Mouse (Mus musculus) midbrain, embryonic 14.5 days (tissue): ENCODE data around the gene Jmjd1c. TPM values are rescaled to one million over a fixed set of nuclear protein-coding genes. Genes with fewer than 3 reads are reported as not detected.

Experiments
- ATAC-seq: fragments of 200-750 bp; cut with Nextera tagmentation; 2 replicates; pipeline ENCODE4 v1.8.0; 2017; ENCODE audit warnings: moderate number of reproducible peaks, moderate library complexity; ENCODE audit not compliant: low FRiP score, low TSS enrichment
- DNase-seq: peaks from one replicate; pipeline ENCODE4 v3.0.0-alpha.2; 2015
- H3K27ac ChIP-seq: fragments of 300-500 bp; sonication (generic); replicated peaks from 2 replicates; pipeline ENCODE4 v1.5.1; 2014; ENCODE audit warnings: mild to moderate bottlenecking, low read depth, low read length, moderate library complexity
- H3K27me3 ChIP-seq: fragments of 300-500 bp; sonication (generic); 2 replicates; pipeline ENCODE4 v1.6.1; 2014; ENCODE audit warnings: low read length, control low read depth, mixed read lengths; ENCODE audit not compliant: control insufficient read depth, insufficient read depth
- H3K36me3 ChIP-seq: fragments of 300-500 bp; sonication (generic); 2 replicates; pipeline ENCODE4 v1.6.1; 2014; ENCODE audit warnings: low read length, control low read depth; ENCODE audit not compliant: control insufficient read depth, insufficient read depth
- H3K4me1 ChIP-seq: fragments of 300-500 bp; sonication (generic); 2 replicates; pipeline ENCODE4 v1.6.1; 2014; ENCODE audit warnings: mild to moderate bottlenecking, antibody characterized with exemption, low read length, control low read depth; ENCODE audit not compliant: control insufficient read depth, insufficient read depth
- H3K4me2 ChIP-seq: fragments of 300-500 bp; sonication (generic); 2 replicates; pipeline ENCODE4 v1.6.1; 2014; ENCODE audit warnings: mild to moderate bottlenecking, low read length, moderate library complexity
- H3K4me3 ChIP-seq: fragments of 300-500 bp; sonication (generic); replicated peaks from 2 replicates; pipeline ENCODE4 v1.5.1; 2014; ENCODE audit warnings: low read depth, low read length
- H3K9ac ChIP-seq: fragments of 300-500 bp; sonication (generic); replicated peaks from 2 replicates; pipeline ENCODE4 v1.6.1; 2014; ENCODE audit warnings: mild to moderate bottlenecking, low read length, moderate library complexity
- H3K9me3 ChIP-seq: fragments of 300-500 bp; sonication (generic); 2 replicates; pipeline ENCODE4 v1.6.1; 2016; ENCODE audit warnings: low read length, control low read depth, mixed read lengths; ENCODE audit not compliant: control insufficient read depth
- WGBS: fragments of 180-500 bp; shearing (Covaris S2); extraction: QIAGEN DNeasy Blood & Tissue Kit; methylation state at CpG from one replicate; pipeline ENCODE4 v1.1.7; 2014; 5-methylcytosine and 5-hydroxymethylcytosine counted together
- polyA plus RNA-seq: library from polyadenylated mRNA; unstranded; fragments of >200 nt; fragmentation: Nextera tagmentation; extraction: Ambion mirVana; gene quantifications from 2 replicates; pipeline ENCODE4 v1.2.1, GENCODE M21; 2014

Gene Jmjd1c
- polyA plus RNA-seq, 1 experiment from 2014 or later: 54.4 TPM

- DNase-seq (no peak), ATAC-seq (no peak)
- no peak overlapping the region for H3K9ac ChIP-seq
- 0 out of 2 replicates have a peak, but pooled peaks cover 4% of the 10 kb centered on the region for H3K4me1 ChIP-seq
- no peaks in the 10 kb centered on the region for H3K9me3 ChIP-seq
- H3K4me3 ChIP-seq: no peak overlapping the region
- WGBS: 92% methylated on average over 18 of the region's 18 CpGs
- H3K36me3 ChIP-seq: peaks cover 33% of the 10 kb centered on the region
- H3K4me2 ChIP-seq: no peak overlapping the region
- no peaks in the 10 kb centered on the region for H3K27me3 ChIP-seq
- H3K27ac ChIP-seq: no peak overlapping the region
Observed at GRCm38 (mm10) chr10:67218873-67219565, 123.1 kb downstream of the Jmjd1c start.

GRCm38 (mm10) chr10:67220251-67220650 is 124.3 kb downstream of the Jmjd1c start:
- DNase-seq: no peak

GRCm38 (mm10) chr10:67221284-67221683 is 125.4 kb downstream of the Jmjd1c start:
- H3K4me1 ChIP-seq: no peaks in the 10 kb centered on the region
- no peak for ATAC-seq
- no peak overlapping the region for H3K9ac ChIP-seq
- H3K27ac ChIP-seq: no peak overlapping the region
- no peak for DNase-seq
- H3K27me3 ChIP-seq: no peaks in the 10 kb centered on the region
- no peak overlapping the region for H3K4me3 ChIP-seq
- peaks cover 51% of the 10 kb centered on the region for H3K36me3 ChIP-seq
- no peak overlapping the region for H3K4me2 ChIP-seq
- no peaks in the 10 kb centered on the region for H3K9me3 ChIP-seq
- 71% methylated on average over 5 of the region's 5 CpGs for WGBS

More at GRCm38 (mm10) chr10:67220251-67220650, 124.3 kb downstream of the Jmjd1c start:
- H3K9me3 ChIP-seq: no peaks in the 10 kb centered on the region
- H3K27me3 ChIP-seq: no peaks in the 10 kb centered on the region
- H3K27ac ChIP-seq: no peak overlapping the region
- no peak overlapping the region for H3K9ac ChIP-seq
- H3K4me1 ChIP-seq: no peaks in the 10 kb centered on the region
- H3K36me3 ChIP-seq: peaks cover 41% of the 10 kb centered on the region
- no peak overlapping the region for H3K4me3 ChIP-seq
- ATAC-seq: no peak
- WGBS: 90% methylated on average over 4 of the region's 4 CpGs
- no peak overlapping the region for H3K4me2 ChIP-seq

GRCm38 (mm10) chr10:67223942-67224341 is 128.0 kb downstream of the Jmjd1c start:
- H3K36me3 ChIP-seq: peaks cover 52% of the 10 kb centered on the region
- H3K4me3 ChIP-seq: no peak overlapping the region
- no peak overlapping the region for H3K9ac ChIP-seq
- DNase-seq (no peak), ATAC-seq (no peak)
- no peak overlapping the region for H3K27ac ChIP-seq
- no peaks in the 10 kb centered on the region for H3K9me3 ChIP-seq
- no peaks in the 10 kb centered on the region for H3K27me3 ChIP-seq
- no peaks in the 10 kb centered on the region for H3K4me1 ChIP-seq
- WGBS: 81% methylated on average over 3 of the region's 4 CpGs
- no peak overlapping the region for H3K4me2 ChIP-seq

- ATAC-seq: no peak
- DNase-seq: no peak
- H3K36me3 ChIP-seq: peaks cover 42% of the 10 kb centered on the region
- 95% methylated on average over 6 of the region's 6 CpGs for WGBS
- no peak overlapping the region for H3K9ac ChIP-seq
- no peak overlapping the region for H3K4me2 ChIP-seq
- no peaks in the 10 kb centered on the region for H3K27me3 ChIP-seq
- no peaks in the 10 kb centered on the region for H3K4me1 ChIP-seq
- no peak overlapping the region for H3K27ac ChIP-seq
- no peaks in the 10 kb centered on the region for H3K9me3 ChIP-seq
- H3K4me3 ChIP-seq: no peak overlapping the region
Observed at GRCm38 (mm10) chr10:67225528-67225927, 129.6 kb downstream of the Jmjd1c start.

- 93% methylated on average over 7 of the region's 7 CpGs for WGBS
- Histone ChIP-seq H3K4me2 (no peak overlapping the region), H3K9ac (no peak overlapping the region), H3K27ac (no peak overlapping the region), H3K36me3 (peaks cover 45% of the 10 kb centered on the region), H3K9me3 (no peaks in the 10 kb centered on the region), H3K4me3 (no peak overlapping the region), H3K27me3 (no peaks in the 10 kb centered on the region), H3K4me1 (no peaks in the 10 kb centered on the region)
- DNase-seq (peak; percentile 4), ATAC-seq (no peak)
Observed at GRCm38 (mm10) chr10:67226109-67226508, 130.2 kb downstream of the Jmjd1c start.

GRCm38 (mm10) chr10:67226543-67226942 is 130.6 kb downstream of the Jmjd1c start:
- no peaks in the 10 kb centered on the region for H3K9me3 ChIP-seq
- H3K4me3 ChIP-seq: no peak overlapping the region
- WGBS: 95% methylated on average over 14 of the region's 14 CpGs
- peaks cover 47% of the 10 kb centered on the region for H3K36me3 ChIP-seq
- no peak overlapping the region for H3K27ac ChIP-seq
- no peak overlapping the region for H3K9ac ChIP-seq
- H3K4me2 ChIP-seq: no peak overlapping the region
- DNase-seq: no peak
- no peaks in the 10 kb centered on the region for H3K27me3 ChIP-seq
- no peak for ATAC-seq
- H3K4me1 ChIP-seq: no peaks in the 10 kb centered on the region

- Histone ChIP-seq H3K36me3 (peaks cover 59% of the 10 kb centered on the region), H3K4me1 (no peaks in the 10 kb centered on the region), H3K27me3 (no peaks in the 10 kb centered on the region), H3K4me2 (no peak overlapping the region), H3K9me3 (no peaks in the 10 kb centered on the region), H3K27ac (no peak overlapping the region), H3K9ac (no peak overlapping the region), H3K4me3 (no peak overlapping the region)
- DNase-seq (no peak), ATAC-seq (no peak)
- 89% methylated on average over 6 of the region's 6 CpGs for WGBS
Observed at GRCm38 (mm10) chr10:67230439-67230838, 134.5 kb downstream of the Jmjd1c start.

- Histone ChIP-seq H3K36me3 (peaks cover 62% of the 10 kb centered on the region), H3K9me3 (no peaks in the 10 kb centered on the region), H3K27ac (no peak overlapping the region), H3K9ac (no peak overlapping the region), H3K4me3 (no peak overlapping the region), H3K27me3 (no peaks in the 10 kb centered on the region), H3K4me1 (no peaks in the 10 kb centered on the region), H3K4me2 (no peak overlapping the region)
- WGBS: 93% methylated on average over 4 of the region's 4 CpGs
- ATAC-seq (no peak), DNase-seq (peak; percentile 57)
Observed at GRCm38 (mm10) chr10:67247145-67247544, 151.2 kb downstream of the Jmjd1c start.
